Mouse (Mus musculus) heart, embryonic 11.5 days (tissue): ENCODE results near the gene Fbxo8. TPM values are rescaled to one million over a fixed set of nuclear protein-coding genes. Genes with fewer than 3 reads are reported as not detected.

Source experiments
- ATAC-seq: fragments of 200-750 bp; cut with Nextera tagmentation; replicated peaks from 2 replicates; pipeline ENCODE4 v1.8.0; 2017; ENCODE audit warnings: moderate library complexity; ENCODE audit not compliant: insufficient number of reproducible peaks, low FRiP score, low TSS enrichment
- H3K27ac ChIP-seq: fragments of 300-500 bp; sonication (generic); 2 replicates; pipeline ENCODE4 v1.5.1; 2014; ENCODE audit warnings: mild to moderate bottlenecking, low read depth, low read length
- H3K27me3 ChIP-seq: fragments of 300-500 bp; sonication (generic); 2 replicates; pipeline ENCODE4 v1.6.1; 2014; ENCODE audit warnings: mild to moderate bottlenecking, low read length, mixed read lengths; ENCODE audit not compliant: control insufficient read depth, insufficient read depth
- H3K36me3 ChIP-seq: fragments of 300-500 bp; sonication (generic); 2 replicates; pipeline ENCODE4 v1.6.1; 2014; ENCODE audit warnings: mild to moderate bottlenecking, low read length, moderate library complexity, mixed read lengths; ENCODE audit not compliant: control insufficient read depth, insufficient read depth
- H3K4me1 ChIP-seq: fragments of 300-500 bp; sonication (generic); 2 replicates; pipeline ENCODE4 v1.6.1; 2014; ENCODE audit warnings: low read length; ENCODE audit not compliant: control insufficient read depth, insufficient read depth
- H3K4me2 ChIP-seq: fragments of 300-500 bp; sonication (generic); 2 replicates; pipeline ENCODE4 v1.6.1; 2014; ENCODE audit warnings: mild to moderate bottlenecking, moderate library complexity
- H3K4me3 ChIP-seq: fragments of 300-500 bp; sonication (generic); 2 replicates; pipeline ENCODE4 v1.5.1; 2014; ENCODE audit warnings: low read depth, low read length
- H3K9ac ChIP-seq: fragments of 300-500 bp; sonication (generic); 2 replicates; pipeline ENCODE4 v1.6.1; 2014; ENCODE audit warnings: mild to moderate bottlenecking, low read depth, low read length, moderate library complexity
- H3K9me3 ChIP-seq: fragments of 300-500 bp; sonication (generic); replicated peaks from 2 replicates; pipeline ENCODE4 v1.6.1; 2016; ENCODE audit warnings: low read length; ENCODE audit not compliant: control insufficient read depth
- WGBS: fragments of 180-500 bp; shearing (Covaris S2); extraction: QIAGEN DNeasy Blood & Tissue Kit; methylation state at CpG from one replicate; pipeline ENCODE4 v1.1.7; 2014; ENCODE audit not compliant: insufficient replicate concordance; 5-methylcytosine and 5-hydroxymethylcytosine counted together
- polyA plus RNA-seq: library from polyadenylated mRNA; unstranded; fragments of >200 nt; fragmentation: Nextera tagmentation; extraction: Ambion mirVana; gene quantifications from 2 replicates; pipeline ENCODE4 v1.2.1, GENCODE M21; 2014

The Fbxo8 gene
- polyA plus RNA-seq, 1 experiment from 2014 or later = 45.0 TPM

GRCm38 (mm10) chr8:56530359-56530758 is 20.5 kb upstream of the Fbxo8 start:
- Histone ChIP-seq H3K4me1 (no peaks in the 10 kb centered on the region), H3K9me3 (no peaks in the 10 kb centered on the region), H3K4me3 (no peak overlapping the region), H3K27me3 (no peaks in the 10 kb centered on the region), H3K4me2 (no peak overlapping the region), H3K9ac (no peak overlapping the region), H3K27ac (no peak overlapping the region), H3K36me3 (no peaks in the 10 kb centered on the region; the same call in 1 of the 2 replicates)
- 5% methylated on average over 3 of the region's 3 CpGs for WGBS
- ATAC-seq = no peak

GRCm38 (mm10) chr8:56540706-56541105 is 10.2 kb upstream of the Fbxo8 start:
- WGBS = 86% methylated on average over 7 of the region's 7 CpGs
- peaks cover 24% of the 10 kb centered on the region for H3K36me3 ChIP-seq

GRCm38 (mm10) chr8:56547866-56548265 is 3.0 kb upstream of the Fbxo8 start:
- 90% methylated on average over 2 of the region's 2 CpGs for WGBS
- Histone ChIP-seq H3K4me1 (peaks cover 12% of the 10 kb centered on the region), H3K27ac (no peak overlapping the region), H3K9me3 (no peaks in the 10 kb centered on the region), H3K9ac (no peak overlapping the region), H3K36me3 (peaks cover 5% of the 10 kb centered on the region; the same call in 1 of the 2 replicates), H3K4me3 (no peak overlapping the region), H3K27me3 (no peaks in the 10 kb centered on the region), H3K4me2 (no peak overlapping the region)
- ATAC-seq = no peak

More at GRCm38 (mm10) chr8:56540706-56541105, 10.2 kb upstream of the Fbxo8 start:
- no peaks in the 10 kb centered on the region for H3K4me1 ChIP-seq
- no peak for ATAC-seq
- no peak overlapping the region for H3K4me3 ChIP-seq
- no peaks in the 10 kb centered on the region for H3K9me3 ChIP-seq
- no peaks in the 10 kb centered on the region for H3K27me3 ChIP-seq
- H3K9ac ChIP-seq = no peak overlapping the region
- H3K27ac ChIP-seq = no peak overlapping the region
- no peak overlapping the region for H3K4me2 ChIP-seq

- WGBS = under 1% methylated on average over 28 of the region's 28 CpGs
- Histone ChIP-seq H3K4me2 (peak overlapping the region; percentile 66), H3K4me3 (peak overlapping the region; percentile 97), H3K27ac (peak overlapping the region; percentile 85), H3K4me1 (peaks cover 12% of the 10 kb centered on the region), H3K9me3 (no peaks in the 10 kb centered on the region), H3K9ac (peak overlapping the region; percentile 93), H3K36me3 (no peaks in the 10 kb centered on the region), H3K27me3 (no peaks in the 10 kb centered on the region)
- peak; percentile 97 for ATAC-seq
Measured at GRCm38 (mm10) chr8:56551361-56551852, 517 bp downstream of the Fbxo8 start.

GRCm38 (mm10) chr8:56552045-56552444 is 1.2 kb downstream of the Fbxo8 start:
- Histone ChIP-seq H3K4me1 (peaks cover 12% of the 10 kb centered on the region), H3K27ac (no peak overlapping the region; the same call in 1 of the 2 replicates), H3K27me3 (no peaks in the 10 kb centered on the region), H3K4me2 (peak overlapping the region; percentile 66), H3K4me3 (peak overlapping the region; percentile 97), H3K9me3 (no peaks in the 10 kb centered on the region), H3K36me3 (no peaks in the 10 kb centered on the region), H3K9ac (peak overlapping the region; percentile 93)
- WGBS = 26% methylated on average over 10 of the region's 10 CpGs
- ATAC-seq = no peak

- H3K4me3 ChIP-seq = no peak overlapping the region
- no peak for ATAC-seq
- peaks cover 12% of the 10 kb centered on the region for H3K4me1 ChIP-seq
- H3K4me2 ChIP-seq = peak overlapping the region; percentile 42
- H3K36me3 ChIP-seq = no peaks in the 10 kb centered on the region
- H3K27me3 ChIP-seq = no peaks in the 10 kb centered on the region
- no peak overlapping the region for H3K9ac ChIP-seq
- H3K27ac ChIP-seq = no peak overlapping the region
- H3K9me3 ChIP-seq = no peaks in the 10 kb centered on the region
- 36% methylated on average over 5 of the region's 5 CpGs for WGBS
Measured at GRCm38 (mm10) chr8:56552551-56553103, 1.7 kb downstream of the Fbxo8 start.

GRCm38 (mm10) chr8:56564399-56565047 is 13.6 kb downstream of the Fbxo8 start:
- H3K4me3 ChIP-seq = no peak overlapping the region
- no peaks in the 10 kb centered on the region for H3K4me1 ChIP-seq
- no peak overlapping the region for H3K27ac ChIP-seq
- no peaks in the 10 kb centered on the region for H3K9me3 ChIP-seq
- no peak for ATAC-seq
- no peak overlapping the region for H3K9ac ChIP-seq
- H3K4me2 ChIP-seq = no peak overlapping the region
- WGBS = 77% methylated on average over 4 of the region's 4 CpGs
- H3K27me3 ChIP-seq = no peaks in the 10 kb centered on the region
- no peaks in the 10 kb centered on the region for H3K36me3 ChIP-seq

- H3K9me3 ChIP-seq = no peaks in the 10 kb centered on the region
- no peaks in the 10 kb centered on the region for H3K36me3 ChIP-seq
- ATAC-seq = no peak
- no peaks in the 10 kb centered on the region for H3K27me3 ChIP-seq
- 92% methylated on average over 9 of the region's 9 CpGs for WGBS
- H3K4me2 ChIP-seq = no peak overlapping the region
- H3K4me3 ChIP-seq = no peak overlapping the region
- no peak overlapping the region for H3K9ac ChIP-seq
- no peaks in the 10 kb centered on the region for H3K4me1 ChIP-seq
- H3K27ac ChIP-seq = no peak overlapping the region
Measured at GRCm38 (mm10) chr8:56566856-56567255, 16.0 kb downstream of the Fbxo8 start.

GRCm38 (mm10) chr8:56580918-56581317 is 30.0 kb downstream of the Fbxo8 start:
- no peak for ATAC-seq
- no peaks in the 10 kb centered on the region for H3K9me3 ChIP-seq
- 84% methylated on average over 4 of the region's 4 CpGs for WGBS

More at GRCm38 (mm10) chr8:56580918-56581317, 30.0 kb downstream of the Fbxo8 start:
- Histone ChIP-seq H3K36me3 (no peaks in the 10 kb centered on the region), H3K4me3 (no peak overlapping the region), H3K27ac (no peak overlapping the region), H3K9ac (no peak overlapping the region), H3K4me1 (no peaks in the 10 kb centered on the region), H3K4me2 (no peak overlapping the region), H3K27me3 (no peaks in the 10 kb centered on the region)
